Mouse (Mus musculus): ENCODE results near the gene Tnfrsf14. TPM values are rescaled to one million over a fixed set of nuclear protein-coding genes. Genes with fewer than 3 reads are reported as not detected.

Gene Tnfrsf14
- total RNA-seq, 2 experiments from 2014 or later = 3.2 to 4.3 TPM

- DNase-seq (ENCODE audit: low spot score in 2 of 2) = no peak
These were observed 21.2 kb upstream of the Tnfrsf14 start for GRCm38 (mm10) chr4:154949589-154949982.

- no peak for DNase-seq (ENCODE audit: low spot score in 2 of 2)
These were observed 20.7 kb upstream of the Tnfrsf14 start for GRCm38 (mm10) chr4:154948940-154949588.

GRCm38 (mm10) chr4:154948066-154948939 lies 19.9 kb upstream of the Tnfrsf14 start:
- DNase-seq (ENCODE audit: low spot score in 2 of 2) = no peak

GRCm38 (mm10) chr4:154946319-154946718 lies 18.0 kb upstream of the Tnfrsf14 start:
- DNase-seq (ENCODE audit: low spot score in 2 of 2) = peak in 1 of 2 experiments; percentile 52

GRCm38 (mm10) chr4:154944121-154944590 lies 15.8 kb upstream of the Tnfrsf14 start:
- peak in 1 of 2 experiments; percentile 71 for DNase-seq (ENCODE audit: low spot score in 2 of 2)

- DNase-seq (ENCODE audit: low spot score in 2 of 2) = no peak
These were observed 15.1 kb upstream of the Tnfrsf14 start for GRCm38 (mm10) chr4:154943323-154944039.

- no peak for DNase-seq (ENCODE audit: low spot score in 2 of 2)
These were observed 14.4 kb upstream of the Tnfrsf14 start for GRCm38 (mm10) chr4:154942632-154943322.

- DNase-seq (ENCODE audit: low spot score in 2 of 2) = no peak
These were observed 13.5 kb upstream of the Tnfrsf14 start for GRCm38 (mm10) chr4:154941831-154942230.

GRCm38 (mm10) chr4:154940156-154940555 lies 11.8 kb upstream of the Tnfrsf14 start:
- no peak for DNase-seq (ENCODE audit: low spot score in 2 of 2)

GRCm38 (mm10) chr4:154937746-154938145 lies 9.4 kb upstream of the Tnfrsf14 start:
- no peak for DNase-seq (ENCODE audit: low spot score in 2 of 2)

- DNase-seq (ENCODE audit: low spot score in 2 of 2) = no peak
These were observed 8.3 kb upstream of the Tnfrsf14 start for GRCm38 (mm10) chr4:154936542-154937255.

GRCm38 (mm10) chr4:154935788-154936187 lies 7.4 kb upstream of the Tnfrsf14 start:
- no peak for DNase-seq (ENCODE audit: low spot score in 2 of 2)

- no peak for DNase-seq (ENCODE audit: low spot score in 2 of 2)
These were observed 6.4 kb upstream of the Tnfrsf14 start for GRCm38 (mm10) chr4:154934800-154935199.

GRCm38 (mm10) chr4:154933306-154933907 lies 5.0 kb upstream of the Tnfrsf14 start:
- no peak for DNase-seq (ENCODE audit: low spot score in 2 of 2)

GRCm38 (mm10) chr4:154929088-154929660 lies 811 bp upstream of the Tnfrsf14 start:
- DNase-seq (ENCODE audit: low spot score in 2 of 2) = no peak

GRCm38 (mm10) chr4:154927899-154928337 lies 445 bp downstream of the Tnfrsf14 start:
- no peak for DNase-seq (ENCODE audit: low spot score in 2 of 2)

GRCm38 (mm10) chr4:154926969-154927898 lies 1.1 kb downstream of the Tnfrsf14 start:
- no peak for DNase-seq (ENCODE audit: low spot score in 2 of 2)

GRCm38 (mm10) chr4:154925413-154925812 lies 3.0 kb downstream of the Tnfrsf14 start:
- no peak for DNase-seq (ENCODE audit: low spot score in 2 of 2)
